36 mouse cellular contexts compared by ENCODE assay signal in the genomic region with DNA sequence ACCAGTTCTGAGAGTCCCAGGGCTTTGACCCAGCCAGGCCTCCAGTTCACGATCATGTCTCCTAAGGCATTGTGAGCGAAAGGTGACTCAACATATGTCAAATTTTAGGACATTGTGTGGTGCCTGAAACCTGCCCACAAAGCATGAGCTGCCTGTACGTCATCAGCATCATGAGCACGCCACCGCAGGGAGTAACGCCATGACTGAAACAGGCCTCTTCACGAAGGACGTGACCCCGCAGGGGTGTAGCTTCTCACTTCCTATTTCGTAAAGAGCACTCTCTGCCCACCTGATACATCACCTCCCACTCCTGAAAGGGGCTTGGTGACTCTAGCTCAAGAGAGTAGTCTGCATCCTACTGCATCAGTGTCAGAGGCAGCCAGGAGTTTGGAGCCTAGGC. TPM values are rescaled to one million over a fixed set of nuclear protein-coding genes. Genes with fewer than 3 reads are reported as not detected.
"Had no signal": no experiment of that assay in that cellular context is flagged by ENCODE, and none has a peak within 500 bp of the region (broad histone marks: within the 10 kb centered on the region; RNA-seq: fewer than 3 reads in every experiment).

No protein-coding gene starts in this region.

- H3K4me3 ChIP-seq: heart, embryonic 10.5 days; heart, embryonic 12.5 days; heart, embryonic 13.5 days; heart, embryonic 15.5 days; hindbrain, embryonic 10.5 days; hindbrain, embryonic 12.5 days; hindbrain, embryonic 13.5 days; hindbrain, embryonic 15.5 days; intestine, embryonic 15.5 days; kidney, embryonic 15.5 days; layer of hippocampus, adult 2 months had no signal

- ATAC-seq: hindbrain, embryonic 16.5 days; hindbrain, postnatal 0 days; inflammation-experienced regulatory T-cells, adult 6 months; intestine, embryonic 15.5 days; intestine, embryonic 16.5 days; intestine, postnatal 0 days had no signal

- H3K27ac ChIP-seq: heart, embryonic 10.5 days; heart, embryonic 13.5 days; heart, embryonic 15.5 days; hindbrain, embryonic 10.5 days; hindbrain, embryonic 12.5 days; hindbrain, embryonic 13.5 days; hindbrain, embryonic 14.5 days; hindbrain, embryonic 15.5 days; hindbrain, postnatal 0 days; intestine, embryonic 15.5 days; kidney, embryonic 15.5 days; kidney, postnatal 0 days; layer of hippocampus, adult 2 months had no signal

- H3K9me3 ChIP-seq: heart, embryonic 10.5 days; heart, embryonic 12.5 days; heart, embryonic 13.5 days; heart, embryonic 15.5 days; hindbrain, embryonic 10.5 days; hindbrain, embryonic 12.5 days; hindbrain, embryonic 13.5 days; hindbrain, embryonic 15.5 days; intestine, embryonic 15.5 days; kidney, embryonic 15.5 days had no signal

- H3K9ac ChIP-seq: heart, embryonic 12.5 days; heart, embryonic 13.5 days; heart, embryonic 15.5 days; hindbrain, embryonic 12.5 days; hindbrain, embryonic 13.5 days; hindbrain, embryonic 14.5 days; hindbrain, embryonic 15.5 days; intestine, embryonic 15.5 days; kidney, embryonic 15.5 days had no signal

- DNase-seq: heart, postnatal 10 days; heart, postnatal 14 days; heart, postnatal 36 days; heart, postnatal 4 days; kidney, adult 11 months; kidney, adult 18-20 months; kidney, adult 2 months; kidney, adult 8-10 months; kidney, adult 9 months; kidney, postnatal 10 days; kidney, postnatal 14 days; kidney, postnatal 25 days; kidney, postnatal 36 days; kidney, postnatal 4 days; layer of hippocampus, adult 9-11 months; layer of hippocampus, postnatal 36 days had no signal

- H3K36me3 ChIP-seq: heart, embryonic 10.5 days; heart, embryonic 12.5 days; heart, embryonic 13.5 days; heart, embryonic 15.5 days; hindbrain, embryonic 10.5 days; hindbrain, embryonic 12.5 days; hindbrain, embryonic 13.5 days; hindbrain, embryonic 15.5 days; intestine, embryonic 15.5 days; kidney, embryonic 15.5 days had no signal

- H3K4me2 ChIP-seq: heart, embryonic 11.5 days; heart, embryonic 12.5 days; heart, embryonic 13.5 days; heart, embryonic 15.5 days; hindbrain, embryonic 12.5 days; hindbrain, embryonic 13.5 days; hindbrain, embryonic 14.5 days; hindbrain, embryonic 15.5 days; intestine, embryonic 15.5 days; kidney, embryonic 15.5 days had no signal

RNA-seq across cellular contexts. Expression of a gene that starts 39.2 kb away (rescaled TPM):
- total RNA-seq: hematopoietic stem cell, adult 5-6 weeks had no signal

RNA-seq across cellular contexts. Expression of a gene that starts 45.0 kb away (rescaled TPM):
- total RNA-seq: hematopoietic stem cell, adult 5-6 weeks had no signal
